Mouse (Mus musculus): Measurements from ENCODE around the gene Ptpn21. TPM values are rescaled to one million over a fixed set of nuclear protein-coding genes. Genes with fewer than 3 reads are reported as not detected.

The Ptpn21 gene
- polyA plus RNA-seq, 1 experiment from 2014 or later: 10.7 TPM

DNA sequence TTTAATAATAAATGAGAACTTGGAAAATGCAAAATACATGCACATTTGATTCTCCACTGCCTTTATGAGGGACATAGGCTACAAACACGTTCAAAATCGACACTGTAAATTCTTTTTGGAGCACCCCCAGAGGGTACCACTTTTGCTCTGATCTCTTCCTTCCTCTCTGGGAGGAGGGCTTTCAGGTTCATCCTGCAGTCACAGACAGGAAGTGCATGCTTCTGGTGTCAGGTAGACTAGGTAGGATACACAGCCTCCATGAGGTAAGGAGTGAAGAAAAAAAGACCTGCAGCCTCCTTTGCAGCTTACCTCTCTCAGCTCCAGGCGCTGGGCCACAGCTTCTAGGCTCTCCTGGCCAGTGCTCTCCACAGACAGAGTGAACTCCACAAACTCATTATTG is 4.0 kb downstream of the Ptpn21 start:
- Histone ChIP-seq H3K4me1 (replicated peaks; ENCODE audit: control insufficient read depth, insufficient read depth, low read length) (peaks cover 19% of the 10 kb centered on the region), H3K27ac (ENCODE audit: low read depth) (no peak overlapping the region), H3K4me3 (ENCODE audit: low read depth, low read length) (peak overlapping the region; percentile 76; the same call in 1 of the 2 replicates), H3K36me3 (ENCODE audit: control insufficient read depth, insufficient read depth, low read length) (peaks cover 8% of the 10 kb centered on the region; the same call in 1 of the 2 replicates), H3K9ac (ENCODE audit: low read length) (no peak overlapping the region), H3K9me3 (ENCODE audit: control insufficient read depth, low read length) (no peaks in the 10 kb centered on the region), H3K4me2 (ENCODE audit: low read length) (peak overlapping the region; percentile 85), H3K27me3 (replicated peaks; ENCODE audit: control insufficient read depth, insufficient read depth, low read length) (no peaks in the 10 kb centered on the region)
- ATAC-seq (replicated peaks; ENCODE audit: low FRiP score, low TSS enrichment, low read depth) (no peak), DNase-seq (ENCODE audit: low spot score) (no peak)
- 63% methylated on average over 3 of the region's 3 CpGs for WGBS

DNA sequence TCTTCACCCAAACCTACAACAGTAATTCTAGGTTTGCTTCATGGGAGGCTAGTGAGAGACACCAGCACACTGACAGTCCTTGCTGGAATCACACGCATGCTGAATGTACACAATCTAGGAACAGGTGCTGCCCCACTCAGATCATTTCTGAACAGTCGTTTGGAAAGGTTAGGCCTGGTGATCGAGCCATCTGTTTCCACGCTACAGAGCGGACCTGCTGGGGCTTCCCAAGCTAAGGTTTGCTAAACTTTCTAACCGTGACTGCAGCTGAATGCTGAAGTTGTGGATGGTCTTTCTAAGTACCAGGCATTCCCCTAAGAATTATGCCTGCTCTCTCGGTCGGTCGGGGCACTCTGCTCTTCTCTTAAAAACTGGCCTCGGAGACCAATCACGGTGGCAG is 6.5 kb downstream of the Ptpn21 start:
- no peak overlapping the region for H3K9ac ChIP-seq (ENCODE audit: low read length)
- ATAC-seq (replicated peaks; ENCODE audit: low FRiP score, low TSS enrichment, low read depth): no peak
- 88% methylated on average over 11 of the region's 11 CpGs for WGBS
- H3K4me3 ChIP-seq (ENCODE audit: low read depth, low read length): no peak overlapping the region
- no peak for DNase-seq (ENCODE audit: low spot score)
- no peaks in the 10 kb centered on the region for H3K9me3 ChIP-seq (ENCODE audit: control insufficient read depth, low read length)
- peaks cover 14% of the 10 kb centered on the region for H3K4me1 ChIP-seq (replicated peaks; ENCODE audit: control insufficient read depth, insufficient read depth, low read length)
- H3K27ac ChIP-seq (ENCODE audit: low read depth): no peak overlapping the region
- H3K4me2 ChIP-seq (ENCODE audit: low read length): no peak overlapping the region
- H3K27me3 ChIP-seq (replicated peaks; ENCODE audit: control insufficient read depth, insufficient read depth, low read length): no peaks in the 10 kb centered on the region
- peaks cover 8% of the 10 kb centered on the region; the same call in 1 of the 2 replicates for H3K36me3 ChIP-seq (ENCODE audit: control insufficient read depth, insufficient read depth, low read length)

DNA sequence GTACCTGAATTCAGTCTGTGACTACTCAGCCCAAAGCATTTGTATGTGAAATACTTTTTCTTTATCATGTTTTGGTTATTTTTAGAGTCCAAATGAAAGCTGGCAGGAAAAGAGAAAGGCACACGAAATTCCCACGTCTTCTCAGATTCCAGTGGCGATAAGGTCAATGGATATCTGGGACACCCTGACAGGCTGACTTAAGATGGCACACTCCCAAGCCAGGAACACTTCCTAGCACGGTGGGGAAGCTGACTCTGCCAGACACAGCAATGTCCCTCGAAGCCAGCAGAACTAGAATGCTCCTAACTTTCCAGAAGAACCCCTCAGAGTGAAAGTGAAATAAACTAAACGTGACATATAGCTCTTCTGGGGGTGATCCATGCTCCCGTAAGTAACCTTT is 10.0 kb downstream of the Ptpn21 start:
- DNase-seq (ENCODE audit: low spot score) (no peak), ATAC-seq (replicated peaks; ENCODE audit: low FRiP score, low TSS enrichment, low read depth) (no peak)
- Histone ChIP-seq H3K36me3 (ENCODE audit: control insufficient read depth, insufficient read depth, low read length) (peaks cover 8% of the 10 kb centered on the region; the same call in 1 of the 2 replicates), H3K9ac (ENCODE audit: low read length) (no peak overlapping the region), H3K27ac (ENCODE audit: low read depth) (no peak overlapping the region), H3K9me3 (ENCODE audit: control insufficient read depth, low read length) (no peaks in the 10 kb centered on the region), H3K4me3 (ENCODE audit: low read depth, low read length) (no peak overlapping the region), H3K4me1 (replicated peaks; ENCODE audit: control insufficient read depth, insufficient read depth, low read length) (no peaks in the 10 kb centered on the region), H3K4me2 (ENCODE audit: low read length) (no peak overlapping the region), H3K27me3 (replicated peaks; ENCODE audit: control insufficient read depth, insufficient read depth, low read length) (no peaks in the 10 kb centered on the region)
- WGBS: 73% methylated on average over 7 of the region's 7 CpGs

DNA sequence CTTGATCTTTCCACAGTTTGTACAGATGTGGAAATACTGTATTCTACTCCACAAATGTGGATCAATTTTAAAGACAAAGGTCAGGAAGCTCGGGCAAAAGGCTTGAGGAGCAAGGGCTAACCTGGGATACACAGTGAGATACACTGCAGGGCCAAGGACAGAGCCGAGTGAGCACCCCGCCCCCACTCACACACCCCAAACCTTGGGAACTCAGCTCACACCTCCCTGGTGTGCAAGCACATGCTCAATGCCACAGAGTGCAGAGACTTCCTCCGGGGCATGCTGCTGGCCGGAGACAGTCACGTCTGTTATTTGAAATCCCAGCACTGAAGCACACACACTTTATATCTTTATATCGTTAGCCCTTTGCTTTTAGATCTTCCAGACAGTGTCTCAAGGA is 11.1 kb downstream of the Ptpn21 start:
- Histone ChIP-seq H3K4me2 (ENCODE audit: low read length) (no peak overlapping the region), H3K36me3 (ENCODE audit: control insufficient read depth, insufficient read depth, low read length) (peaks cover 7% of the 10 kb centered on the region; the same call in 1 of the 2 replicates), H3K4me1 (replicated peaks; ENCODE audit: control insufficient read depth, insufficient read depth, low read length) (no peaks in the 10 kb centered on the region; the same call in 1 of the 2 replicates), H3K27me3 (replicated peaks; ENCODE audit: control insufficient read depth, insufficient read depth, low read length) (no peaks in the 10 kb centered on the region), H3K9me3 (ENCODE audit: control insufficient read depth, low read length) (no peaks in the 10 kb centered on the region), H3K4me3 (ENCODE audit: low read depth, low read length) (no peak overlapping the region), H3K9ac (ENCODE audit: low read length) (no peak overlapping the region), H3K27ac (ENCODE audit: low read depth) (no peak overlapping the region)
- 87% methylated on average over 7 of the region's 7 CpGs for WGBS
- DNase-seq (ENCODE audit: low spot score): no peak
- no peak for ATAC-seq (replicated peaks; ENCODE audit: low FRiP score, low TSS enrichment, low read depth)

DNA sequence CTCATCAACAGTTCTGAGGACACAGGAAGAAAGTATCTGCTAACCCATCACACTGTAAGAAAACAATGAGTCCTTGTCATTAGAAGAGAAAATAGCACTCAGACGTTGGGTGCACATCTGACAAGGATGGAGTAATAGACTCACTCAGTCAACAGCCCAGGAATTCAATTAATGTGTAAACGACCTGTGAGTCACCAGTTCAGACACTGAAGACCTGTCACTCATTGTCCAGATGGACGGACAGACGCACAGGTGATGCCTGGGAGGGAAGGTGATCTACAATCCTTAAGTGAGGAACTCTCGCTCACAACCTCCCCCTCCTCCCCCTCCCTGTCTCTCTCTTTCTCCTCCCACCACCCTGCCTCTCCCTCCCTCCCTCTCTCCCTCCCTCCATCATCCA is 12.2 kb downstream of the Ptpn21 start:
- WGBS: 57% methylated on average over 5 of the region's 5 CpGs

DNA sequence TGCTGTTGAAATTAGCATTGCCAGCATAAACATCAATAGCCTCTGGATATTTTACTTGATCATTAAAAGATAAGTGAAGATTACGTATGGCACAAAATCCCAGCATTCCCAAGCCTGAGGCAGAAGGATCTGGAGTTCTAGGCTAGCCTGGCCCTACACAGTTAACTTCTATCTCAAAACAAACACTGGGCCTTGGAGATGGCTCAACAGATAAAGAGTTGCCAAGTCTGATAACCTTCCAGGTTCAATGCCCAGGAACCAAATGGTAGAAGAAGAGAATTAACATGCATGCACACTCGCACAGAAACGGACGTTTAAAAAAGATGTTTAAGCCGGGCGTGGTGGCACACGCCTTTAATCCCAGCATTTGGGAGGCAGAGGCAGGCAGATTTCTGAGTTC is 13.0 kb downstream of the Ptpn21 start:
- Histone ChIP-seq H3K27me3 (replicated peaks; ENCODE audit: control insufficient read depth, insufficient read depth, low read length) (no peaks in the 10 kb centered on the region), H3K36me3 (ENCODE audit: control insufficient read depth, insufficient read depth, low read length) (no peaks in the 10 kb centered on the region), H3K4me2 (ENCODE audit: low read length) (no peak overlapping the region), H3K9ac (ENCODE audit: low read length) (no peak overlapping the region), H3K9me3 (ENCODE audit: control insufficient read depth, low read length) (no peaks in the 10 kb centered on the region), H3K4me3 (ENCODE audit: low read depth, low read length) (no peak overlapping the region), H3K27ac (ENCODE audit: low read depth) (no peak overlapping the region), H3K4me1 (replicated peaks; ENCODE audit: control insufficient read depth, insufficient read depth, low read length) (peaks cover 8% of the 10 kb centered on the region)
- no peak for DNase-seq (ENCODE audit: low spot score)
- WGBS: 93% methylated on average over 7 of the region's 7 CpGs
- ATAC-seq (replicated peaks; ENCODE audit: low FRiP score, low TSS enrichment, low read depth): no peak

More for the DNA sequence above, 12.2 kb downstream of the Ptpn21 start:
- Histone ChIP-seq H3K36me3 (ENCODE audit: control insufficient read depth, insufficient read depth, low read length) (no peaks in the 10 kb centered on the region), H3K4me2 (ENCODE audit: low read length) (no peak overlapping the region), H3K4me3 (ENCODE audit: low read depth, low read length) (no peak overlapping the region), H3K27me3 (replicated peaks; ENCODE audit: control insufficient read depth, insufficient read depth, low read length) (no peaks in the 10 kb centered on the region), H3K4me1 (replicated peaks; ENCODE audit: control insufficient read depth, insufficient read depth, low read length) (peaks cover 5% of the 10 kb centered on the region), H3K9me3 (ENCODE audit: control insufficient read depth, low read length) (no peaks in the 10 kb centered on the region), H3K9ac (ENCODE audit: low read length) (no peak overlapping the region), H3K27ac (ENCODE audit: low read depth) (no peak overlapping the region)
- DNase-seq (ENCODE audit: low spot score) (no peak), ATAC-seq (replicated peaks; ENCODE audit: low FRiP score, low TSS enrichment, low read depth) (0 out of 2 replicates have a peak, but pooled peaks have one; percentile 40)

DNA sequence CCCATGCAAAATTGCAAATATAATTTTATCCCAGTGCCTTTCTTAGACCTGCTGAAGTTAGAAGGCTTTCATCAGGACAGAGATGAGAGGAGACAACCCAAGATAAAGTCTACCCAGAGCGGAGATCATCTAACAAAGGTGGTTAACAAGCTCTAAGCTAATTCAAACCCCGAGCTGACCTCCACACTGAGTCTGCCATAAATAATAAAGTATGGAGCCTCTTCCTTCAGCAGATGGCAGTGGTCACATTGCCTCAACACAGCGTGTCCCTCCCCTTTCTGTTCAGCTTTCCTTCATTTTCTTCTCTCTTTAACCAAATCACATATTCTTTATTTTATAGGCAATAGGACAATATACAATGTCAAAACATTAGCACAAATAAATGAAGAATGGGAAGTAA is 16.2 kb downstream of the Ptpn21 start:
- no peak for ATAC-seq (replicated peaks; ENCODE audit: low FRiP score, low TSS enrichment, low read depth)
- Histone ChIP-seq H3K4me2 (ENCODE audit: low read length) (no peak overlapping the region), H3K27ac (ENCODE audit: low read depth) (no peak overlapping the region), H3K9ac (ENCODE audit: low read length) (no peak overlapping the region), H3K4me3 (ENCODE audit: low read depth, low read length) (no peak overlapping the region), H3K9me3 (ENCODE audit: control insufficient read depth, low read length) (no peaks in the 10 kb centered on the region), H3K4me1 (replicated peaks; ENCODE audit: control insufficient read depth, insufficient read depth, low read length) (peaks cover 8% of the 10 kb centered on the region), H3K27me3 (replicated peaks; ENCODE audit: control insufficient read depth, insufficient read depth, low read length) (no peaks in the 10 kb centered on the region), H3K36me3 (ENCODE audit: control insufficient read depth, insufficient read depth, low read length) (no peaks in the 10 kb centered on the region)
- WGBS: 55% methylated on average over 3 of the region's 3 CpGs
- no peak for DNase-seq (ENCODE audit: low spot score)

DNA sequence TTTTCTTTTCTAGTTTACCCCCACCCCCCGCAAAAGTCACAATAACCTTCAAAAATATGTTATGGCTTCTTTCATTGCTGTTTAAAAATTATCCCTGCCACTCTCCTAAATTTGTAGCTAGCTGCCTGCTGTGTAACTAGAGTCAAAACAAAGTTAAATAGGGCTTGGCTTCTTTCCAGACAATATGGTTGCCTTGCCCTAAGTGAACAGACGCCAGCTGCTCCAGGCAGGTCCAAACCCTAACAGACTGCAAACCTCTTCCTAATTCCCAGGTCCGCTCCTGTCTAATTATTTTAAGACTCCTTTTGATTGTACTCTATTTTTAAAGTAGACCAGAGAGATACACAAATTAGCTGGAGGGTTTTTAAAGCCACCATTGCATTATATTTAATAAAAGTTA is 16.6 kb downstream of the Ptpn21 start:
- WGBS: 34% methylated on average over 3 of the region's 3 CpGs
- Histone ChIP-seq H3K9ac (ENCODE audit: low read length) (no peak overlapping the region), H3K9me3 (ENCODE audit: control insufficient read depth, low read length) (no peaks in the 10 kb centered on the region), H3K27ac (ENCODE audit: low read depth) (no peak overlapping the region; the same call in 1 of the 2 replicates), H3K4me3 (ENCODE audit: low read depth, low read length) (no peak overlapping the region), H3K4me2 (ENCODE audit: low read length) (no peak overlapping the region), H3K4me1 (replicated peaks; ENCODE audit: control insufficient read depth, insufficient read depth, low read length) (peaks cover 8% of the 10 kb centered on the region), H3K27me3 (replicated peaks; ENCODE audit: control insufficient read depth, insufficient read depth, low read length) (no peaks in the 10 kb centered on the region), H3K36me3 (ENCODE audit: control insufficient read depth, insufficient read depth, low read length) (no peaks in the 10 kb centered on the region)
- no peak for ATAC-seq (replicated peaks; ENCODE audit: low FRiP score, low TSS enrichment, low read depth)
- no peak for DNase-seq (ENCODE audit: low spot score)

DNA sequence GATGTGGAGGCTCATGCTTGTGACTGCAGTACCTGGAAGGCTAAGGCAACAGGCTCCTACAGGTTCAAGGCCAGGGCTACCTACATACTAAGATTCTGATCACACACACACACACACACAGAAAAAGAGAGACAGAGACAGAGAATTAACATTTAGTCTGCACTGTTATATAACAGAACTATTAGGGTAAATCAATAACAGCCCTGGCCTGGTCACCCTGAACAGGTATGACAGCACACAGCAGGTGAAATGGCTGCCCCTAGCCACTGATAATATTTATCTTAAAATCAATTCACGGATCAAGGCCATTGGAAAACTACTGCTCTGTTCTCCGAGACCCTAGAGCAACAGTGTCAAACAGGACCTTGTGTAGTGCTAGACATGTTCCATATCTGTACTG is 21.1 kb downstream of the Ptpn21 start:
- Histone ChIP-seq H3K4me2 (ENCODE audit: low read length) (no peak overlapping the region), H3K9me3 (ENCODE audit: control insufficient read depth, low read length) (no peaks in the 10 kb centered on the region)
- 86% methylated on average over 2 of the region's 2 CpGs for WGBS

More for the DNA sequence above, 21.1 kb downstream of the Ptpn21 start:
- no peak for DNase-seq (ENCODE audit: low spot score)
- no peak for ATAC-seq (replicated peaks; ENCODE audit: low FRiP score, low TSS enrichment, low read depth)
- peaks cover 26% of the 10 kb centered on the region for H3K4me1 ChIP-seq (replicated peaks; ENCODE audit: control insufficient read depth, insufficient read depth, low read length)
- no peak overlapping the region for H3K4me3 ChIP-seq (ENCODE audit: low read depth, low read length)
- H3K36me3 ChIP-seq (ENCODE audit: control insufficient read depth, insufficient read depth, low read length): no peaks in the 10 kb centered on the region
- no peaks in the 10 kb centered on the region for H3K27me3 ChIP-seq (replicated peaks; ENCODE audit: control insufficient read depth, insufficient read depth, low read length)
- no peak overlapping the region for H3K27ac ChIP-seq (ENCODE audit: low read depth)
- H3K9ac ChIP-seq (ENCODE audit: low read length): no peak overlapping the region
